Mouse (Mus musculus) ES-Bruce4 (cell line): ENCODE measurements around the gene Rac1.

Experiments used
- CTCF ChIP-seq: IDR thresholded peaks from one replicate; pipeline ENCODE4 v1.8.1; 2011; ENCODE audit warnings: low read depth, low read length
- POLR2A ChIP-seq: IDR thresholded peaks from one replicate; pipeline ENCODE4 v1.8.1; 2011; ENCODE audit warnings: low read length; ENCODE audit not compliant: insufficient read depth

DNA sequence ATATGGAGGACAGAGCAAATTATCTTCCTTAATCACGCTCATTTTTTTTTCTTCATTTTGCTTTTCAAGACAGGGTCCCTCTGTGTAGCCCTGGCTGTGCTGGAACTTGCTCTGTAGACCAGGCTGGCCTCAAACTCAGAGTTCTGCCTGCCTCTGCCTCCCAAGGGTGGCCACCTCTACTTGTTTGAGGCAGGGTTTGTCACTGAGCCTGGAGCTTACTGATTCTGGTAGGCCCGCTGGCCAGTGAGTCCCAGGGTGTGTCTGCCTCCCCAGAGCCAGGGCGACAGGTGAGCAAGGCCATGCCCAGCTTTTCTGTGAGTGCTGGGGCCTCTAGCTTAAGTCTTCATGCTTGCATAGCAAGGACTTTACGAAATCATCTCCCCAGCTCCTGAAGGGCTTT, 45.2 kb upstream of the Rac1 start:
- TF ChIP-seq CTCF (no peak), POLR2A (no peak)
